Mouse (Mus musculus) heart, embryonic 16.5 days (tissue): Measurements from ENCODE around the gene Trmt112. TPM values are rescaled to one million over a fixed set of nuclear protein-coding genes. Genes with fewer than 3 reads are reported as not detected.
A peak's percentile ranks its signal among the peaks of the same experiment; 100 is the strongest.
"Not testable (repeated sequence)": the region's sequence is repeated elsewhere in the genome, so short reads cannot be mapped to it uniquely, and the experiment has no call there.

ENCODE experiments used
- ATAC-seq: fragments of 200-750 bp; cut with Nextera tagmentation; replicated peaks from 2 replicates; pipeline ENCODE4 v1.8.0; 2017; ENCODE audit warnings: moderate number of reproducible peaks; ENCODE audit not compliant: insufficient read depth, low FRiP score; ENCODE audit errors: extremely low read depth
- H3K27ac ChIP-seq: fragments of 300-500 bp; sonication (generic); 2 replicates; pipeline ENCODE4 v1.5.1; 2014; ENCODE audit warnings: mild to moderate bottlenecking, low read length, control low read depth, moderate library complexity
- H3K27me3 ChIP-seq: fragments of 300-500 bp; sonication (generic); 2 replicates; pipeline ENCODE4 v1.6.1; 2014; ENCODE audit warnings: low read length, mixed read lengths; ENCODE audit not compliant: control insufficient read depth, insufficient read depth
- H3K36me3 ChIP-seq: fragments of 300-500 bp; sonication (generic); 2 replicates; pipeline ENCODE4 v1.6.1; 2014; ENCODE audit not compliant: control insufficient read depth, insufficient read depth
- H3K4me1 ChIP-seq: fragments of 300-500 bp; sonication (generic); 2 replicates; pipeline ENCODE4 v1.6.1; 2014; ENCODE audit warnings: low read length, mixed read lengths; ENCODE audit not compliant: control insufficient read depth, insufficient read depth
- H3K4me2 ChIP-seq: fragments of 300-500 bp; sonication (generic); 2 replicates; pipeline ENCODE4 v1.6.1; 2014; ENCODE audit warnings: low read depth, mild to moderate bottlenecking, control low read depth, low read length
- H3K4me3 ChIP-seq: fragments of 300-500 bp; sonication (generic); 2 replicates; pipeline ENCODE4 v1.5.1; 2014; ENCODE audit warnings: mild to moderate bottlenecking, control low read depth, low read length
- H3K9ac ChIP-seq: fragments of 300-500 bp; sonication (generic); 2 replicates; pipeline ENCODE4 v1.6.1; 2014; ENCODE audit warnings: low read length, control low read depth
- H3K9me3 ChIP-seq: fragments of 300-500 bp; sonication (generic); replicated peaks from 2 replicates; pipeline ENCODE4 v1.6.1; 2016; ENCODE audit warnings: low read length; ENCODE audit not compliant: control insufficient read depth
- WGBS: fragments of 180-500 bp; shearing (Covaris S2); extraction: QIAGEN DNeasy Blood & Tissue Kit; methylation state at CpG from one replicate; pipeline ENCODE4 v1.1.7; 2014; 5-methylcytosine and 5-hydroxymethylcytosine counted together
- polyA plus RNA-seq: library from polyadenylated mRNA; unstranded; fragments of >200 nt; fragmentation: Nextera tagmentation; extraction: Ambion mirVana; gene quantifications from 2 replicates; pipeline ENCODE4 v1.2.1, GENCODE M21; 2015

The Trmt112 gene
- polyA plus RNA-seq, 1 experiment from 2014 or later, result 93.0 TPM

- WGBS, result 76% methylated on average over 3 of the region's 3 CpGs
- no peaks in the 10 kb centered on the region for H3K27me3 ChIP-seq
- no peak for ATAC-seq
- no peak overlapping the region for H3K9ac ChIP-seq
- H3K4me1 ChIP-seq, result peaks cover 19% of the 10 kb centered on the region
- no peak overlapping the region for H3K4me3 ChIP-seq
- no peaks in the 10 kb centered on the region for H3K9me3 ChIP-seq
- no peak overlapping the region for H3K4me2 ChIP-seq
- H3K36me3 ChIP-seq, result peaks cover 12% of the 10 kb centered on the region
- H3K27ac ChIP-seq, result no peak overlapping the region
Measured at GRCm38 (mm10) chr19:6906199-6906598, 3.3 kb upstream of the Trmt112 start.

GRCm38 (mm10) chr19:6907094-6907493 is 2.4 kb upstream of the Trmt112 start:
- H3K36me3 ChIP-seq, result peaks cover 21% of the 10 kb centered on the region
- no peak for ATAC-seq
- 88% methylated on average over 8 of the region's 8 CpGs for WGBS

GRCm38 (mm10) chr19:6907811-6908540 is 1.5 kb upstream of the Trmt112 start:
- no peak for ATAC-seq
- H3K9ac ChIP-seq, result peak overlapping the region; percentile 85
- no peak overlapping the region for H3K27ac ChIP-seq
- 82% methylated on average over 7 of the region's 7 CpGs for WGBS
- H3K9me3 ChIP-seq, result no peaks in the 10 kb centered on the region
- H3K4me1 ChIP-seq, result peaks cover 21% of the 10 kb centered on the region
- H3K4me2 ChIP-seq, result peak overlapping the region; percentile 76
- peaks cover 29% of the 10 kb centered on the region for H3K36me3 ChIP-seq
- H3K4me3 ChIP-seq, result peak overlapping the region; percentile 69
- no peaks in the 10 kb centered on the region for H3K27me3 ChIP-seq

More at GRCm38 (mm10) chr19:6907094-6907493, 2.4 kb upstream of the Trmt112 start:
- Histone ChIP-seq H3K4me2 (no peak overlapping the region), H3K4me1 (peaks cover 21% of the 10 kb centered on the region), H3K27ac (no peak overlapping the region), H3K9me3 (no peaks in the 10 kb centered on the region), H3K27me3 (no peaks in the 10 kb centered on the region), H3K9ac (no peak overlapping the region), H3K4me3 (no peak overlapping the region)

- Histone ChIP-seq H3K36me3 (peaks cover 39% of the 10 kb centered on the region), H3K4me3 (peak overlapping the region; percentile 69), H3K4me1 (peaks cover 21% of the 10 kb centered on the region), H3K27ac (peak overlapping the region; percentile 100), H3K9ac (peak overlapping the region; percentile 85), H3K27me3 (no peaks in the 10 kb centered on the region), H3K4me2 (peak overlapping the region; percentile 76), H3K9me3 (no peaks in the 10 kb centered on the region)
- 6% methylated on average over 11 of the region's 11 CpGs for WGBS
- 0 out of 2 replicates have a peak, but pooled peaks have one; percentile 0 for ATAC-seq
Measured at GRCm38 (mm10) chr19:6909021-6909420, 477 bp upstream of the Trmt112 start.

GRCm38 (mm10) chr19:6910306-6910705 is 808 bp downstream of the Trmt112 start:
- Histone ChIP-seq H3K27ac (peak overlapping the region; percentile 100), H3K4me2 (peak overlapping the region; percentile 76), H3K4me1 (peaks cover 21% of the 10 kb centered on the region), H3K9ac (peak overlapping the region; percentile 85), H3K36me3 (peaks cover 39% of the 10 kb centered on the region), H3K4me3 (peak overlapping the region; percentile 69)
- H3K27me3 ChIP-seq, H3K9me3 ChIP-seq: not testable (repeated sequence)
- whole genome bisulfite sequencing, result under 1% methylated on average over 30 of the region's 30 CpGs
- peak; percentile 21 for ATAC-seq

- Histone ChIP-seq H3K27ac (0 out of 2 replicates have a peak overlapping the region, but pooled peaks have one; percentile 0), H3K9me3 (no peaks in the 10 kb centered on the region), H3K27me3 (no peaks in the 10 kb centered on the region), H3K4me2 (peak overlapping the region; percentile 76), H3K9ac (peak overlapping the region; percentile 0; the same call in 1 of the 2 replicates), H3K36me3 (peaks cover 36% of the 10 kb centered on the region), H3K4me1 (peaks cover 21% of the 10 kb centered on the region), H3K4me3 (no peak overlapping the region; the same call in 1 of the 2 replicates)
- WGBS, result 83% methylated on average over 19 of the region's 19 CpGs
- ATAC-seq, result no peak
Measured at GRCm38 (mm10) chr19:6911101-6912074, 1.9 kb downstream of the Trmt112 start.

- Histone ChIP-seq H3K4me3 (no peak overlapping the region), H3K4me1 (peaks cover 21% of the 10 kb centered on the region), H3K27me3 (no peaks in the 10 kb centered on the region), H3K4me2 (no peak overlapping the region), H3K9me3 (no peaks in the 10 kb centered on the region), H3K36me3 (peaks cover 28% of the 10 kb centered on the region), H3K9ac (no peak overlapping the region), H3K27ac (no peak overlapping the region)
- no peak for ATAC-seq
- 90% methylated on average over 15 of the region's 15 CpGs for WGBS
Measured at GRCm38 (mm10) chr19:6912205-6912970, 2.9 kb downstream of the Trmt112 start.

- Histone ChIP-seq H3K36me3 (peaks cover 28% of the 10 kb centered on the region), H3K4me1 (peaks cover 14% of the 10 kb centered on the region), H3K9me3 (no peaks in the 10 kb centered on the region), H3K4me3 (no peak overlapping the region), H3K4me2 (no peak overlapping the region), H3K27me3 (no peaks in the 10 kb centered on the region), H3K9ac (no peak overlapping the region), H3K27ac (no peak overlapping the region)
- WGBS, result 79% methylated on average over 6 of the region's 6 CpGs
- no peak for ATAC-seq
Measured at GRCm38 (mm10) chr19:6913036-6913435, 3.5 kb downstream of the Trmt112 start.
